Mouse (Mus musculus) cerebellum, postnatal 36 days (tissue): ENCODE measurements around the gene Prpf31.

Experiments used
- DNase-seq, 2 experiments: peaks; one replicate each; pipeline ENCODE4 v3.0.0; 2021 to 2022; ENCODE audit warnings: mixed read lengths in 2 of 2

The Prpf31 gene

DNA sequence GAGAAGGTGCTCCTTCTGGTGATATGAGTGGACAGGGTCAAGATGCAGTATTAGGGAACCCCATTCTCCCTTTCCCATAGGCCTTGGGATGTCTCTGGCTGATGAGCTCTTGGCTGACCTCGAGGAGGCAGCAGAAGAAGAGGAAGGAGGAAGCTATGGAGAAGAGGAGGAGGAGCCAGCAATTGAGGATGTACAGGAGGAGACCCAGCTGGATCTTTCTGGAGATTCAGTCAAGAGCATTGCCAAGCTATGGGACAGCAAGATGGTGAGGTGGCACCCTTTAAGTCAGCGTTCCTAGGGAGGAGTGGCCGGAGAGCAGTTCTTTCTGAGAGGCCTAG lies 662 bp downstream of the Prpf31 start:
- no peak for DNase-seq

DNA sequence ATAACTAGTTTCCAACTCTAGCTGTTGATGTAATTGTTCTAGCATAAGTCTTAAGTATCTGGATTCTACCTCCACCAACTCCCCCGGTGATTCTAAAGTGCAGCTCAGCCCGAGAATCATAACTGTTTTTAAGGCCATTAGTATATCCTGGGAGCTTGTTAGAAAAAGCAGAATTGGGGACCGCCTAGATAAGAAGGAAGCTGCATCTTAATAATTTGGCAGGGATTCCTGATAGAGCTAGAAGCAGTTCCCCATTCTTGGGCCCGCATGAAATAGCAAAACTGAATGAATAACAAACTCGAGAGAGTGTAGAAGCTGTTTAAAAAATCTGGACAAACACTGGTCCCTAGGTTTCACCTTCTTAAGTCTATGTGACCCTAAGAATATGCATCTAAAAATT lies 13.6 kb downstream of the Prpf31 start:
- DNase-seq = no peak

DNA sequence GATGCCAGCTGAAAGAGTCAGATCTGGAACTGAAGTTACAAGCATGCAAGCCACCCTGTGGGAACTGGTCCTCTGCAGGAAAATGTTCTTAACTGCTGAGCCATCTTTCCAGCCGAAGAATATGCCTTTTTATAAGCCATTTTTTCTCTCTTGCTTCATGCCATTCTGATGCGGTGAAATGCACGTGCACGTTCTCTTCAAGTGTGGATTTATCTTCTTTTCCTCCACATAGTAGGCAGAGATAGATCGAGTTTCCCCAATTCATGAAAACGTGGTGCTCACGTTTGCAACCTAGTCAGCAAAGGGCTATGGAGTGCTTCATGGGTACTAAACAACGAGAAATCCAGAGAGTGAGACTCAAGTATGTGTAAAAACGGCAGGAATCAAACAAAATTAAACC lies 14.1 kb downstream of the Prpf31 start:
- DNase-seq = no peak

DNA sequence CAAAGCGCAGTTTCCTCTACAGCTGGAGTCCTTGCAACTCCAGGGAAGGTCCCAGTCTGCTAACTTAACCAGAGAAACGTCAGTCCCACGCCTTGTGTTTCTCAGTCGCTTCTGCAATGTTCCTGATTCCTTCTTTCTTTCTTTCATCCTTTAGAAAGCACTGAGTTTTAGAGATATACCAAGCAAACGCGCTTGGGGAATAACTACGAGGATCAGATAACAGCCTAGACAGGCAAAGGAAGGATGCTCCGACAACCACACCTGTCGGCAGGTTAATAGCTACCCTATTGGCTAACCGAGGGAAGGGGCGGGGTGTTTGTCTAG lies 14.5 kb downstream of the Prpf31 start:
- DNase-seq = peak in 1 of 2 experiments; percentile 94

DNA sequence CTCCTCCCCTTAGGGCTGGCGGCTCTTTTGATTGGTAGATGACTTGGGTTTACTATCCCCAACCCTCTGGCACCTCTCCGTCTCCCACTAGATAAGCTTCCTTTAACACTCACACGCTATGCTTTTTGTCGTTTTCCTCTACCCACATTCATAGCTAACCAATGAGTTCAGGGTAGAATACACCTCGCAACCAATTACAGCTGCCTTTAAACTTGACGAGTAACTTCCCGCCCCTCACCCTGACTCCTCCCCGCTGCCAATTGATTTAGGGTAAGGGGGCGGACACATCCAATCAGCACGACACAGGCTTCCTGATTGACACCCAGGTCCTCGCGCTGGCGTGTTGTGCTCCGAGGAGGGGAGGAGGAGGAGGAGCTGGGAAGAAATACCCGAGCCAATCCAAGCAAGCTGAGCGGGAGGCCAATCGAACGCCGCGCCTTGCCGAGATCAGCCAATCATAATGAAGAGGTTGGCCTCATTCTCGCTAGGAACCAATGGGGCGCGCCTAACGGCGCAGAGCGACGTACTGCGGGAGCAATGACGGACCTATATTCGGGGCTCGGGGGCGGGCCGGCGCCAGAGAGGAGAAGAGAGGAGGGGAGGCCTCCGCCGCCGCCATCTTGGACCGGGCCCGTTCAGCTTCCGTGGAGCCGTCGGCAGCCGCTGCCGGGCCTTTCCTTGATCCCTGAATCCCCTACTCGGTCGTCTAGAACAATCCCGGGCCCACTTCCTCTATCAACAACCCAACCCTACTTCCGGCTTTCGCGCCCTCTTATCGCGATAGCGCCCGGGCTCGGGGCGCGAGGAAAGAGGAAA lies 15.1 kb downstream of the Prpf31 start, which contains the start of gene Cnot3:
Gene Cnot3 (plus strand): TSS at position 597 of the 816 bp plus-strand sequence.
- peak; percentile 97 for DNase-seq

DNA sequence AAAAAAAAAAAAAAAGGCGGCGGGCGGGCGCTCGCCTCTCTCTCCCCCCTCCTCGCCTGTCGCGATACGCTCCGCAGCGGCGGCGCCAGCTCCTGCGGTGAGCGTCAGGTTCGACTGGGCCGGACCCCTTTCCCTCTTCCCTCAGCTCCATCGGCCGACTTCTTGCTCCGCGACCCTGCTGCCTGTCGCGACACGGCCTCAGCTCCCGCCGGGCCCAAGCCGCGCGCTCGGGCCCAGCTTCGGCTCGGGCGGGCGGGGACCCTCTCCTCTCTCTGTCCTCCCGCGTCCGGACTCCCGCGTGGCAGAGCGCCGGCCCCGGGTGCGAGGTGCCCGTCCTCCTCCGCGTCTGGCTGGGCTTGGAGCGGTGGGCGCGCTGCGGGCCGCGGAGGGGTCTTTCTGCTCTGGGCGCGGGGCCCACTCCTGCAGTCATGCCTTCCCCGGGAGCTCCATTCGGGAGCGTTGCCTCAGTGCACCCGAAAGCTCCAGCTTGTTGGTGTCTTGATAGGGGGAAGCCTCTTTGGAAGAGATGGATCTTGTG lies 15.8 kb downstream of the Prpf31 start:
- DNase-seq = no peak

DNA sequence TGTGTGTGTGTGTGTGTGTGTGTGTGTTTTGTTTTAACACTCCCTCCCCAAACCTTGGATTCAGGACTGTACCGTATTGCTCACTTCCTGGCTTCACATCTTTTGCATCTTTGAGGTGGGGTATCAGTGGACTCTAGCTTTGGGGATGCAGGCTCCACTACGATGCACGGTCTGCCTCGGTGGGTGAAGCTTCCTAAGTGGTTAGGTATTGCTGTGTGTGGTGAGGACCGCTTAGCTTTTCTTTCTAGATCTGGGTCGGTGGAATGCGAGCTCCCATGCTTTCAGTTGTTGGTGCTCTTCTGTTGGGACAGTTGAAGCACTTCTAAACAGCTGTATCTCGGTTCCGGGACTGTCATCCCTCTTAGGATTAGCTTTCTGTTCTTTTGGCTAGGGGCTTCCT lies 16.4 kb downstream of the Prpf31 start:
- DNase-seq = no peak

DNA sequence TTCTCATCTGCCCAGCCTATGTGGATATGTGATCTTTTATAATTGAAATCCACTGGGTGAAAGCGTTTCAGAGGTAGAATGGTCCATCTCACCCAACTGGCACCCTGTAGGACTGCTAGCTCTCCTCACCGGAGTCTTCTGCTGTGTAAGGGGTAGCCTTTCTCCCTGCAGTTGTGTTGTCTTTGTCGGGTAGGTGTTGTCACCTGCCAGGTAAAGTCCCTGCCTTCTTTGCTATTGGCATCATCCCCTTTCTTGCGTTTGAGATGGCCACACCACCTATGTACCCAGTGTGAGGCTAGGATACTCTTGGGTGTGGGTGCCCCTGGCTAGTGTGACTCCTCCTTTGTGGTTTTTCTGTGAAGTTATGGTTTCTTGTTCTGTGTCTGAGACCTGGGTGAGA lies 16.9 kb downstream of the Prpf31 start:
- no peak for DNase-seq

DNA sequence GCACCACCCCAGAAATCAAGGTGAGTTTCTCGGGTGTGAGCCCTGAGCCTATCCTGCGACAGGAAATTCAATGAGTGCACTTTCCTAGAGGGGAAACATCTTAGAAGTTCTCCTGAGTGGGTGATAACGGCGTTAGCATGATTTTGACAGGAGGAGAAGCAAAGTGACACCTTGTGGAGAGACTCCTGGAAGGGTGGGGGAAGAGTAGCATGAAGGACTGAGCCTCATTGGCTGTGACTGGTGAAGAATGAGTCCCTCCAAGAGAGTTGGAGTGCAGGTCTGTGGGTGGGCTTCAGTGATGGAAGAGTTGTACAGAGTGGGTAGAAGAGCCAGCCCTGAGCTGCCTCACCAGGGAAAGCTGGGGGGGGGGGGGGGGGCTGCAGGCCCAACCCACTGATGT lies 27.2 kb downstream of the Prpf31 start:
- no peak for DNase-seq

DNA sequence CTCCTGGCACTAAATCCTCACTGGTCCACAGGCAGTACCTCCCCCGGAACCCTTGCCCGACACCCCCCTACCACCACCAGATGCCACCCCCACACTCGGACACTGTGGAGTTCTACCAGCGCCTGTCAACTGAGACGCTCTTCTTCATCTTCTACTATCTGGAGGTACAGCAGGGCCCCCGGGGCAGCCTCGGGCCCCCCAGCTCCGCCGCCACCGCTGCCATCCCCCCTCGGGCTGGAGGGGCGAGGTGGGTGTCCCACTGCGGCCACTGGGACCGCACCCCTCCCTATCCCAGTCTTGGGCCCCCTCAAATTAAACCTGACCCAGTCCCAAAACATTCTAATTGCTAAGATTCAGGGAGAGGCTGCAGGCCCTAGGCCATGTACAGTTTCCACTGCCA lies 28.8 kb downstream of the Prpf31 start:
- DNase-seq = no peak

DNA sequence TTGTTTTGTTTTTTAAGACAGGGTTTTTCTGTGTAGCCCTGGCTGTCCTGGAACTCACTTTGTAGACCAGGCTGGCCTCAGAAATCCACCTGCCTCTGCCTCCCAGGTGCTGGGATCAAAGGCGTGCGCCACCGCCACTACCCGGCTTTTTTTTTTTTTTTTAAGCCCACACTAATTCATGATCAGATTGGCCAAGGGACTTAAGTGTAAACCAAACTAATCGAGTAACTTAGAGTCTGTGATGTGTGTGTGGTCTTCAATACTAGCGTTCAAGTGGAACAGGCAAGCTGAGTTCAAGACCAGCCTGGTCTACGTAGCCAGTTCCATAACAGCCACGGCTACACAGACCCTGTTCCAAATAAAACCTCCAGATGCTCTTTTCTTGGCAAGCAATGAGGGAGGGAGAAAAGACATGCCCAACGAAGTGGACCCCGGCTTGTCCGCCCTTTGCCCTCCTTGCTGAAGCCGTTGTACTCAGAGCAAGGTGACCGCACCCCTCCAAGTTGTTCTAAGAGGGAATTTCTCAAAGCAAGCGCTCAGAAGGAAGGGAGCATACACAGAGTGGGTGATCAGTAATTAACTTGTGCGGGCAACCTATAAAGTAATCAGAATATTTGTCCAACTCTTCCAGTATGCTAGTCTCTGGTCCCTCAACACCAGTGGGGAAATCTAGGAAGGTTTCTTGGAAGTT lies 34.9 kb downstream of the Prpf31 start:
- no peak for DNase-seq

DNA sequence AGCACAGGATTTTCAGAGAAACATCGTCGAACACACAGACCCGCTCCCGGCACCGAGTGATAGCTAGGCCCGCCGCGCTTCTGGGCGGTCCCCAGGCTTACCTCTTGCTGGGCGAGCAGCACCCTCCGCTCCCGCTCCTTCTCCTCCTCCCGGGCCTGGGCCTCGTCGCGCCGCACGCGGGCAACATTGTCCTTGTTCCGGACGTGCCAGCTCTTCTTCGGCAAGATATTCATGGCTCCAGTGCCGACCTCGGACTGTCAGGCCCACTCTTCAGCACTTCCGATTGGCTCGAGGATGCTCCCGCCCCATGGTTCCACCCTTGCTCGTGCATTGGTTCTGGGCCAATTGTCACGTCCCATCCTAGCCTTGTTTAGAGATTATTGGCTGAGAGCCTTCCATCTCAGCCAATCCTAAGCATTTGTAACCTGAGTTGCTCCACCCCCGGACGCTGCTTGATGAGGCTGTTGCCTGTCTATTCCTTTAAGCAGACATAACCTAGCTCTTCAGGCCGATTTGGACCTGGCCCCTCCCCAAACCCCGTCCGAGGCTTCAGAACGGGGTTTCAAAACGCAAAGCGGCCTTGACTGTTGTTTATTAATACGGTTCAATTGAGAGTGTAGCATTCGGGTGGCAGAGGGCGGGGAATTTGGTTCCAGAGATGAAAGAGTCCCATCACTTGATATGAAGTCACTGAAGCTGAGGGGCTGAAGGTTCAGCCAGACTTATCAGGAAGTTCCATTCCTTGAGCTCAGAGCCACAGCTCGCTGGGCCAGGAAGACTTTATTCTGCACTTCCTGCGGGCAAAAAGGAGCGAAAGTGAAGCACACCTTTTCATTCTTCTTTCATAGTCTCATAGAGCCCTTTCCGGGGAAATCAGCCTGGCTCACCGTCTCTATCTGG lies 35.7 kb downstream of the Prpf31 start, which contains the start of gene Leng1:
Gene Leng1 (minus strand): TSS at position 626 of the 900 bp plus-strand sequence.
- peak; percentile 95 to 96 for DNase-seq

DNA sequence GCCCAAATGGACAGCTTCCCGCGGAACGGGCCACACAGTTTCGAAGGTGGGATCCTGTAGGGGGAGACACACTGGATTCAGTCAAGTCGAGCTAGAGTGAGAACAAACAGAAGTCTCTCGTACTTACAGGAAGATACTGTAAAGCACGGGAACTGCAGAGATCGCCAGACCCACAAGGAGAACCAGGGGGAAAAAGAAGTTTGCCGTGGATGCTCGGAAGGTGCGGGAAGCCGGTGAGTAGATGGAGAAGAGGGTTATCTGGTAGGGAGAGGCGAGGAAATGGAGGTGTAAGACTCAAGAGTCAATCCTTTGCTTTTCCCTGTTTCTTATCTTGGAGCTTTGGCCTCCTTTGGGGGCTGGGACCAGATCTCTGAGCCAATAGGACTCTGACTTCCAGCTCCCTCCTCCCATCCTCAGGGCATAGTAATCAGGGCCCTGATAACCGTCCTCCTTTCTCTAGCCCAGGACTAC lies 37.2 kb downstream of the Prpf31 start:
- no peak for DNase-seq

DNA sequence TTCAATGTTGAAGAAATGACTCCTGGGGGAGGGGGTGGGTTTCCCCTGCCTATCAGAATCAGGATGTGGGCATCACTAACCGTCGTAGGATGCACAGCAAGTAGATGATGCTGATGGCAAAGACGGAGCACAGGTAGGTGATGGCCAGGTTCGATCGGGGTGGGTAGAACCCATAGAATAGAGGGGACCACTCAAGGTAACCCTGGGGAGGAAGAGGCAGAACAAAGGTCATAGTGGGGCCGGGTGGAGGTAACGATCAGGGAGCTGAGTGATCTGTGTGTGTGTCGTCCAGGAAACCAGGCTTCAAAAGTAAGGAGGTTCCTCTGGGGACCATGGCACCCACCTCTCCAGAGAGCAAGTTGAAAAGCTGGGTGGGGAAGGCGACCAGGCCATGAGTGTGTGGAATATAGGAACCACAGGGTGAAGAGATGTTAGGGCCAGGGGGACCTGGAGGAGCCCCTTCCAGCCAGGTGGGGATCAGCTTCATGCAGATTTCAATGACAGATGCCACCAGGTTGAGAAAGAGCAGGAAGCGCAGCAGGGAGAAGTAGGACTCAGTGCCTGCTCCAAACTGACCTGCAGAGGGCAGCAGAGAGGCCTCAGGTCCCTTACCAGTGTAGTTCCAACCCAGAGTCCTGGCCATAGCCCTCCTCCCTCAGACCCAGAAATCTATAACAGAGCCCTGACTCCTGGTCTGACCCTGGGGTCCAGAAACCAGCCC lies 44.9 kb downstream of the Prpf31 start:
- peak; percentile 87 for DNase-seq

DNA sequence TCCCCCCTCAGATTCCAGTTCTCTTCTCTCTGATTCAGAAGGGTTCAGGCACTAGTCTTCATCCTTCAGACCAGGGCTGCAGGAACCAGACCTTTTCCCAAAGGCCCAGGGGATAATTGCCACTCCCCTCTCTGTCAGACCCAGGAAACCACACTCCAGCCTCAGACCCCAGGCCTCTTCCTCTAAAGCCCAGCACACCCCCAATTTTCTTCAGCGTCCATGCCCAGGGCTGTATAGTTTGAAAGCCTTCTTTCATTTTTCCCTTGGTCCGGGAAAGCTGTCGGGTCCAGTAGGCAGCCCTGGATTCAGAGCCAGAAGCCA lies 45.4 kb downstream of the Prpf31 start:
- no peak for DNase-seq

DNA sequence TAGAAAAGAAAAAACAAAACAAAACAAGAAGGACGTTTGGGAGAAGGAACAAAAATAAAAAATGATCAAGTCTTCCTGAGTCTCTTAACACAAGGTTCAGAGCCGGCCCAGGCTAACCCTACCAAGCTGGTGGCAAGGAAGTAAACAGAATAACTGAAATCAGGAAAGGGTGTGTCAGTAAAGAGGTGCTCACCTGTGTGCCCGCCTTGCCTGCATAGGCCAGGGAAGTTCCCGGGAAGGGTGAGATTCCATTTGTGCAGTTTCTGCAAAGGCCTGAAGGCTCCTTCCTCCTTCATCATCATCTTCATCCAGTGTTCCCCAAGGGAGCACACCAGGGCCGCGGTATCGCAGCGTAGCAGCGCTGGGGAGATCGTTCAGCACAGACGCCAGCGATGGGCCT lies 46.6 kb downstream of the Prpf31 start:
- no peak for DNase-seq

DNA sequence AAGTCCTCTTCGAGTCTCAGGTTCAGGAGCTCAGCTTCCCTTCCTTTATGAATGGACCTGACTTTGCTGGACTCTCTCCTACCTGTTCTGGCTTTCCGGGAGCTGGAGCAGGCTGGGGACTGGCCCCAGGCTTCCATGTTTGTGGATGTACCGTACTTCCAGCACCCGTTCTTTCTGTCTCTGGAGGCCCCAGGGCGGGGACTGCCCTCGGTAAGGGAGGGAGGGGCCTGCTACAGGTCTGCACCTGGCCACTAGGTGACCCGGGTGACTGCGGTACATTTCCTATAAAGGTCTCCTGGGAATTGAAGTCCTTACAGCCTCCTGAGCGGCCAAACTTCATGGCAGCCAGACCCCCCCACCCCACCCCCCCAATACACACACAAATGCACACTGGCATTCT lies 47.6 kb downstream of the Prpf31 start, which contains the start of gene Tmc4:
Gene Tmc4 (minus strand): TSS at position 212 of the 400 bp plus-strand sequence.
- no peak for DNase-seq

DNA sequence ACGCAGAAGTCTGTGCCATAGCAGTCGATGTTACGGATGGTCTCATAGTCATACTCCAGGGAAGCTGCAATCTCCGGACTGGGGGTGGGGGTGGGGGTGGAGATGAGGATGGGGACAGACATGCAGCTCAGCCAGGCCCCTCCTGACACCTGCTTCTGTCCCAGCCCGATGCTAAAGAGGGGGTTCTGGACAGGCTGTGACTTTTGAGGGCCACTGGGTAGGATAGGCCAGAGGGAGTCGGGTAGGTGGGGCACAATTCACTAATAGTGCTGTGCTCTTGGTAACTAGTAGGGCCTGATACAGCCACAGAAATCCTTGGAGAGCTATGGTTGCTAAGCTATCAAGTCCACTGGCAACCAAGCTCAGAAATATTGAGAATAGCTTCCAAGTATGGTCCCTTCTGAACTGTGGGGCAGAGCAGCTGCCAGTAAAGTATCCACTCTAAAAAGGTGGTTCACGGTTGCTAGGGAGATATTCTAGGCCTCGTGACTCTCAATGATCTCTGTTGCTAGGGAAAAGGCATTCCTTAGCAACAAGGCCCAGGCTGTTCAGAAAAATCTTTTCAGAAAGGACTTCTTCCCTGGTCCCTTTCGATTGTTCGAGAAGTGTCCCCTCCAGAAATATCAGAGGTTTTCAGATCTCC lies 54.2 kb downstream of the Prpf31 start:
- no peak for DNase-seq

DNA sequence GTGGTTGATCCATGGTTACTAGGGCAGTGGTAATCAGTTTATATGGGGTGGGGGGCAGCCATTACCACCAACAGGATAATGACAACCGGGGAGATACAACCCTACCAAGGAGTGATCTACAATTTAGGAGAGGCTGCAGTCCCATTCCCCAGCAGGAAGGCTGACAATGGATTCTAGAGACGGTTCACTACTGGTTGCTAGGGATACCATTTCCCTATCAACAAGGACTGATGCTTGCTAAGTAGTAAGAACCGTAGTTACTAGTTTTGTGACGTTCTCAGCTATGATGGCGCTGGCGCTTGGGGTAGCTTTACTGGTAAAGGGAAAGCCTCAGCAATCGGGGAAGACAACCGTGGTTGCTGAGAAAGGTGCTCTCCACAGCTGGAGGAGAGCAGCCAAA lies 54.9 kb downstream of the Prpf31 start:
- DNase-seq = no peak

DNA sequence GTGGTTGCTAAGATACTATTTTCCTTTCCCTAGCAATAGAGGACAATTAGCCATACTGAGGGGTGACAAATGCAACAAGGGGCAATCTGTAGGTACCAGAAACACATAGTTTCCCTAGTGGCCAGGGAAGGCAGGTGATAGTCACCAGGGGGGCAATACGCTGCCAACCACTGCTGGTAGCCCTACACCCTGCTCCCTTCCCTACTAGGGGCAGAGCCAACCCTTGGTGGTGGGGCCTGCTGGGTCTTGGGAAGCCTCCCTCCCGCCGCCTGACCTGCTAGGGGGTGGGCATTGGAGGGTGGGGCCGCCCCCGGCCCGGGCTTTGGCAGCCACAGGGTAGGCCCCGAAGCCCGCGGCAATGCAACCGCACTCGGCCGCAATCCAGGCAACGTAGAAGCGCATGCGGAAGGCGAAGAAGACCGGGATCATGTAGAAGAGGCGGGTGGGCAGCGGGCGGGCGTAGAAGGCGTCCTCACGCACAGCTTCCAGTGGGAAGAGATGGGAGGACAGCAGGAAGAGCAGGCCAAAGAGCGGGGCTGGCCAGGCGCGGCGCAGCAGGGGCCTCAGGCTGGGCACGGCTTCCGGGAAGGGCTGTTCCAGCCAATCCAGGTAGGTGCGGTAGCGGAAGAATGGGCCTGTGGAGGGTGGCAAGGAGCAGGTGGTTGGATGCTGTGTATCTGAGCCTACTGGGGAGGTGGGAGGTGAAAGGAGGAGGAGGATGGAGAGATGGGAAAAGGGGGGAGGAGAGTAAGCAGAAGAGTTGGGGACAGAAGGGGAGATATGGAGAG lies 55.8 kb downstream of the Prpf31 start:
- peak; percentile 63 to 72 for DNase-seq

DNA sequence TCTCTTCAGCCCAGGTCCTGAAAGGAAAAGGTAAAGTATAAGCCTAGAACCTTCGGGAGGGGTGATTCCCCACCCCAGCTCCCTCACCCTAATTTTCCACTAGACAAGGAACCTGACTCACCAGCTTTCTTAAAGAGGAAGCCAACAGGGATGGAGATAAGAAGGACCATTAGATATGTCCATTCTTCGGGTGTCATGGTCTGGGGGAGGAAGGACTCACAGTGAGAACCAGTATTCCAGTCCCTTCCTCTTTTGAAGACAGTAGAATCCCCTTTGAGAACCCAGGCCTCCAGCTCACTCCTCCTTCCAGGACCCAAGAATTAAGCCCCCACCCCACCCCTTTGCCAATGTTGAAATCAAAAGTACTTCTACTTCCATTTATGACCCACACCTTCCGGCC lies 62.1 kb downstream of the Prpf31 start:
- DNase-seq = no peak
